Mouse (Mus musculus) G1E (cell line): ENCODE data around the gene Satb1.

Source experiments
- CTCF ChIP-seq: IDR thresholded peaks from 2 replicates; pipeline ENCODE4 v1.5.1; 2012; ENCODE audit warnings: low read depth, low read length, inconsistent platforms, mixed read lengths
- GATA1 ChIP-seq: IDR thresholded peaks from 2 replicates; pipeline ENCODE4 v1.6.1; 2012; ENCODE audit warnings: borderline replicate concordance, low read length, inconsistent platforms, mixed read lengths

GRCm38 (mm10) chr17:51831702-51832420 is 1.2 kb downstream of the Satb1 start:
- TF ChIP-seq CTCF (no peak), GATA1 (no peak)
